Mouse (Mus musculus) liver, embryonic 14.5 days (tissue): Measurements from ENCODE around the gene Fam186b.

Source experiments
- CTCF ChIP-seq: IDR thresholded peaks from 2 replicates; pipeline ENCODE4 v1.5.1; 2016; ENCODE audit warnings: antibody characterized with exemption, low read depth, control low read depth
- EP300 ChIP-seq: IDR thresholded peaks from 2 replicates; pipeline ENCODE4 v1.6.1; 2016; ENCODE audit warnings: antibody characterized with exemption, low read depth

GRCm38 (mm10) chr15:99320978-99321377, 25.3 kb upstream of the Fam186b start:
- TF ChIP-seq CTCF (no peak), EP300 (no peak)
